In genomic region chr13:27334989-27335388, GRCm38 (mm10) we compare ENCODE assay signal across 35 mouse cellular contexts. TPM values are rescaled to one million over a fixed set of nuclear protein-coding genes. Genes with fewer than 3 reads are reported as not detected.
DNase-seq lines count a peak whose midpoint lies in the region; ATAC-seq and TF ChIP-seq lines count a peak whose summit lies in the region.
"Had no signal": no experiment of that assay in that cellular context is flagged by ENCODE, and none has a peak within 500 bp of the region (broad histone marks: within the 10 kb centered on the region; RNA-seq: fewer than 3 reads in every experiment).

No protein-coding gene starts in this region.

- no peak overlapping the region for H3K4me2 ChIP-seq in forebrain, embryonic 11.5 days (ENCODE audit: low read depth, low read length, severe bottlenecking)
- H3K4me2 ChIP-seq in forebrain, postnatal 0 days (ENCODE audit: low read depth) = no peak overlapping the region
- H3K4me2 ChIP-seq in midbrain, embryonic 12.5 days (replicated peaks) = no peak overlapping the region
- no peak overlapping the region for H3K4me2 ChIP-seq in midbrain, postnatal 0 days (ENCODE audit: low read depth, low read length, poor library complexity, severe bottlenecking)
- no peak overlapping the region for H3K4me2 ChIP-seq in forebrain, embryonic 12.5 days
- H3K4me2 ChIP-seq: embryonic facial prominence, embryonic 13.5 days; hindbrain, embryonic 15.5 days; intestine, embryonic 15.5 days; limb, embryonic 13.5 days; liver, embryonic 11.5 days; lung, embryonic 15.5 days; neural tube, embryonic 13.5 days had no signal

- H3K4me1 ChIP-seq in forebrain, embryonic 11.5 days (replicated peaks; ENCODE audit: control insufficient read depth, insufficient read depth, low read length) = no peaks in the 10 kb centered on the region
- no peaks in the 10 kb centered on the region for H3K4me1 ChIP-seq in forebrain, postnatal 0 days (ENCODE audit: insufficient read depth)
- no peaks in the 10 kb centered on the region for H3K4me1 ChIP-seq in midbrain, embryonic 12.5 days
- H3K4me1 ChIP-seq in midbrain, postnatal 0 days (ENCODE audit: insufficient read depth, low read length) = no peaks in the 10 kb centered on the region
- H3K4me1 ChIP-seq in forebrain, embryonic 12.5 days = no peaks in the 10 kb centered on the region
- H3K4me1 ChIP-seq: embryonic facial prominence, embryonic 13.5 days; hindbrain, embryonic 15.5 days; intestine, embryonic 15.5 days; limb, embryonic 13.5 days; lung, embryonic 15.5 days; neural tube, embryonic 13.5 days had no signal

- H3K27me3 ChIP-seq in forebrain, embryonic 11.5 days (ENCODE audit: control insufficient read depth, insufficient read depth, low read length) = no peaks in the 10 kb centered on the region
- no peaks in the 10 kb centered on the region for H3K27me3 ChIP-seq in forebrain, postnatal 0 days (ENCODE audit: insufficient read depth, low read length)
- no peaks in the 10 kb centered on the region for H3K27me3 ChIP-seq in midbrain, embryonic 12.5 days
- no peaks in the 10 kb centered on the region for H3K27me3 ChIP-seq in midbrain, postnatal 0 days (ENCODE audit: insufficient read depth, low read length)
- H3K27me3 ChIP-seq in forebrain, embryonic 12.5 days = peaks cover 9% of the 10 kb centered on the region; the same call in 1 of the 2 replicates
- H3K27me3 ChIP-seq: embryonic facial prominence, embryonic 13.5 days; hindbrain, embryonic 15.5 days; intestine, embryonic 15.5 days; limb, embryonic 13.5 days; lung, embryonic 15.5 days; neural tube, embryonic 13.5 days had no signal

- no peaks in the 10 kb centered on the region for H3K9me3 ChIP-seq in forebrain, embryonic 11.5 days (ENCODE audit: control insufficient read depth, low read length)
- no peaks in the 10 kb centered on the region for H3K9me3 ChIP-seq in forebrain, postnatal 0 days (ENCODE audit: low read length)
- H3K9me3 ChIP-seq in midbrain, embryonic 12.5 days = no peaks in the 10 kb centered on the region
- H3K9me3 ChIP-seq in midbrain, postnatal 0 days (ENCODE audit: low read length) = no peaks in the 10 kb centered on the region
- no peaks in the 10 kb centered on the region for H3K9me3 ChIP-seq in forebrain, embryonic 12.5 days
- H3K9me3 ChIP-seq: embryonic facial prominence, embryonic 13.5 days; hindbrain, embryonic 15.5 days; intestine, embryonic 15.5 days; limb, embryonic 13.5 days; lung, embryonic 15.5 days; neural tube, embryonic 13.5 days had no signal

- DNase-seq in forebrain, embryonic 11.5 days (ENCODE audit: low spot score) = peak; percentile 50
- no peak for DNase-seq in forebrain, postnatal 0 days
- DNase-seq in midbrain, postnatal 0 days (ENCODE audit: low spot score) = no peak
- DNase-seq in brain, embryonic 14.5 days (ENCODE audit: low read depth) = peak; percentile 73
- no peak for DNase-seq in heart, postnatal 10 days
- DNase-seq in urinary bladder, postnatal 4 days (ENCODE audit: low spot score in 2 of 2) = no peak
- DNase-seq: adrenal gland, postnatal 25 days; cerebellum, adult 18-20 months; cerebellum, postnatal 14 days; gastrocnemius, postnatal 10 days; kidney, adult 2 months; kidney, postnatal 4 days; thymus, adult 2 months; thymus, postnatal 36 days had no signal

- peak; percentile 94 for ATAC-seq in forebrain, embryonic 11.5 days (replicated peaks; ENCODE audit: low FRiP score)
- no peak for ATAC-seq in forebrain, postnatal 0 days
- ATAC-seq in midbrain, embryonic 12.5 days (ENCODE audit: low FRiP score, low read depth) = peak; percentile 85
- ATAC-seq in midbrain, postnatal 0 days (ENCODE audit: low FRiP score) = no peak
- peak; percentile 90 for ATAC-seq in forebrain, embryonic 12.5 days (ENCODE audit: low FRiP score)
- ATAC-seq: intestine, embryonic 15.5 days had no signal

- H3K4me3 ChIP-seq in forebrain, embryonic 11.5 days (ENCODE audit: low read depth, low read length) = no peak overlapping the region
- H3K4me3 ChIP-seq in forebrain, postnatal 0 days (ENCODE audit: low read depth, low read length) = no peak overlapping the region
- no peak overlapping the region for H3K4me3 ChIP-seq in midbrain, embryonic 12.5 days
- H3K4me3 ChIP-seq in midbrain, postnatal 0 days (ENCODE audit: low read depth, low read length) = no peak overlapping the region
- no peak overlapping the region for H3K4me3 ChIP-seq in forebrain, embryonic 12.5 days (replicated peaks)
- H3K4me3 ChIP-seq: embryonic facial prominence, embryonic 13.5 days; hindbrain, embryonic 15.5 days; intestine, embryonic 15.5 days; limb, embryonic 13.5 days; lung, embryonic 15.5 days; neural tube, embryonic 13.5 days had no signal

- no peak for TF ChIP-seq POLR2A in brain, embryonic 14.5 days (IDR thresholded peaks at IDR 0.05; ENCODE audit: borderline replicate concordance, extremely low read depth, insufficient read depth, insufficient read length, poor library complexity, severe bottlenecking)

- H3K36me3 ChIP-seq in forebrain, embryonic 11.5 days (ENCODE audit: control insufficient read depth, insufficient read depth, low read length) = no peaks in the 10 kb centered on the region
- H3K36me3 ChIP-seq in forebrain, postnatal 0 days (ENCODE audit: insufficient read depth) = no peaks in the 10 kb centered on the region
- H3K36me3 ChIP-seq in midbrain, embryonic 12.5 days = no peaks in the 10 kb centered on the region
- H3K36me3 ChIP-seq in midbrain, postnatal 0 days (ENCODE audit: insufficient read depth, low read length) = no peaks in the 10 kb centered on the region
- no peaks in the 10 kb centered on the region for H3K36me3 ChIP-seq in forebrain, embryonic 12.5 days (replicated peaks)
- H3K36me3 ChIP-seq: embryonic facial prominence, embryonic 13.5 days; hindbrain, embryonic 15.5 days; intestine, embryonic 15.5 days; limb, embryonic 13.5 days; lung, embryonic 15.5 days; neural tube, embryonic 13.5 days had no signal

- intact Hi-C loops in heart, postnatal 10 days (cut with DNase I) = no loop called here

- no peak overlapping the region for H3K27ac ChIP-seq in forebrain, embryonic 11.5 days (ENCODE audit: low read depth, low read length)
- H3K27ac ChIP-seq in forebrain, postnatal 0 days (ENCODE audit: low read depth, low read length) = no peak overlapping the region
- no peak overlapping the region for H3K27ac ChIP-seq in midbrain, embryonic 12.5 days (replicated peaks)
- no peak overlapping the region for H3K27ac ChIP-seq in midbrain, postnatal 0 days (ENCODE audit: low read depth, low read length)
- no peak overlapping the region for H3K27ac ChIP-seq in forebrain, embryonic 12.5 days
- H3K27ac ChIP-seq: embryonic facial prominence, embryonic 13.5 days; hindbrain, embryonic 15.5 days; intestine, embryonic 15.5 days; limb, embryonic 13.5 days; lung, embryonic 15.5 days; neural tube, embryonic 13.5 days had no signal

- 44% methylated on average over 1 of the region's 1 CpGs for whole genome bisulfite sequencing in forebrain, embryonic 11.5 days
- WGBS in forebrain, postnatal 0 days = 15% methylated on average over 1 of the region's 1 CpGs
- WGBS in midbrain, embryonic 12.5 days = 73% methylated on average over 1 of the region's 1 CpGs
- WGBS in midbrain, postnatal 0 days = 44% methylated on average over 1 of the region's 1 CpGs
- WGBS in forebrain, embryonic 12.5 days = 23% methylated on average over 1 of the region's 1 CpGs

- TF ChIP-seq CTCF in forebrain, postnatal 0 days (IDR thresholded peaks at IDR 0.05; ENCODE audit: low read depth) = no peak
- TF ChIP-seq CTCF in midbrain, postnatal 0 days (IDR thresholded peaks at IDR 0.05) = no peak
- TF ChIP-seq CTCF in brain, embryonic 14.5 days (IDR thresholded peaks at IDR 0.05; ENCODE audit: borderline replicate concordance, extremely low read depth, insufficient read depth, insufficient read length) = no peak

- H3K9ac ChIP-seq in forebrain, embryonic 11.5 days (ENCODE audit: low read length) = no peak overlapping the region
- H3K9ac ChIP-seq in forebrain, postnatal 0 days = no peak overlapping the region
- no peak overlapping the region for H3K9ac ChIP-seq in midbrain, embryonic 12.5 days (replicated peaks)
- H3K9ac ChIP-seq in midbrain, postnatal 0 days (replicated peaks; ENCODE audit: low read length, poor library complexity, severe bottlenecking) = no peak overlapping the region
- no peak overlapping the region for H3K9ac ChIP-seq in forebrain, embryonic 12.5 days
- H3K9ac ChIP-seq: embryonic facial prominence, embryonic 13.5 days; hindbrain, embryonic 15.5 days; intestine, embryonic 15.5 days; limb, embryonic 13.5 days; lung, embryonic 15.5 days; neural tube, embryonic 13.5 days had no signal

RNA-seq across cellular contexts. Expression of gene Prl8a2, which starts 10.5 kb away (rescaled TPM):
- not detected in 2 replicates for polyA plus RNA-seq in forebrain, embryonic 11.5 days (2014; fragmentation: Nextera tagmentation; extraction: Ambion mirVana)
- total RNA-seq in forebrain, postnatal 0 days (2014; rRNA removed) = not detected in 2 replicates
- polyA plus RNA-seq in forebrain, postnatal 0 days (2015; fragmentation: Nextera tagmentation; extraction: Ambion mirVana) = not detected in 2 replicates
- polyA plus RNA-seq in midbrain, embryonic 12.5 days (2016; fragmentation: Nextera tagmentation; extraction: Ambion mirVana) = not detected in 2 replicates
- total RNA-seq in midbrain, postnatal 0 days (2014; rRNA removed) = not detected in 2 replicates
- not detected in 2 replicates for polyA plus RNA-seq in midbrain, postnatal 0 days (2015; fragmentation: Nextera tagmentation; extraction: Ambion mirVana)
- polyA plus RNA-seq in brain, embryonic 14.5 days (2012; rRNA removed) = 0.13 TPM in 1 of 2 replicates, not detected in the other
- polyA plus RNA-seq in forebrain, embryonic 12.5 days (2016; fragmentation: Nextera tagmentation; extraction: Ambion mirVana) = 0.22 TPM in 1 of 2 replicates, not detected in the other
- total RNA-seq in heart, postnatal 10 days (2021) = not detected
- total RNA-seq: gastrocnemius, postnatal 10 days; granulocyte monocyte progenitor cell, adult 5-6 weeks; heart, postnatal 25 days; layer of hippocampus, adult 8-10 months; layer of hippocampus, postnatal 25 days; left cerebral cortex, adult 8-10 months; left cerebral cortex, postnatal 36 days; megakaryocyte, adult 5-6 weeks had no signal
- polyA plus RNA-seq: cortical plate, adult 2 months; embryonic facial prominence, embryonic 13.5 days; heart, embryonic 14.5 days; hindbrain, embryonic 15.5 days; intestine, embryonic 15.5 days; kidney, adult 2 months; kidney, embryonic 16.5 days; liver, embryonic 11.5 days; liver, embryonic 16.5 days; lung, embryonic 15.5 days; neural tube, embryonic 13.5 days; thymus, adult 2 months had no signal

RNA-seq across cellular contexts. Expression of gene Prl6a1, which starts 22.6 kb away (rescaled TPM):
- not detected in 2 replicates for polyA plus RNA-seq in forebrain, embryonic 11.5 days (2014; fragmentation: Nextera tagmentation; extraction: Ambion mirVana)
- not detected in 2 replicates for total RNA-seq in forebrain, postnatal 0 days (2014; rRNA removed)
- not detected in 2 replicates for polyA plus RNA-seq in forebrain, postnatal 0 days (2015; fragmentation: Nextera tagmentation; extraction: Ambion mirVana)
- polyA plus RNA-seq in midbrain, embryonic 12.5 days (2016; fragmentation: Nextera tagmentation; extraction: Ambion mirVana) = not detected in 2 replicates
- not detected in 2 replicates for total RNA-seq in midbrain, postnatal 0 days (2014; rRNA removed)
- polyA plus RNA-seq in midbrain, postnatal 0 days (2015; fragmentation: Nextera tagmentation; extraction: Ambion mirVana) = not detected in 2 replicates
- polyA plus RNA-seq in brain, embryonic 14.5 days (2012; rRNA removed) = 0.14 TPM in 1 of 2 replicates, not detected in the other
- polyA plus RNA-seq in forebrain, embryonic 12.5 days (2016; fragmentation: Nextera tagmentation; extraction: Ambion mirVana) = not detected in 2 replicates
- total RNA-seq in heart, postnatal 10 days (2021) = not detected
- total RNA-seq: adrenal gland, adult 18-20 months; adrenal gland, postnatal 25 days; gastrocnemius, postnatal 10 days; granulocyte monocyte progenitor cell, adult 5-6 weeks; heart, postnatal 25 days; layer of hippocampus, adult 8-10 months; layer of hippocampus, postnatal 25 days; left cerebral cortex, adult 8-10 months; left cerebral cortex, postnatal 36 days; megakaryocyte, adult 5-6 weeks had no signal
- polyA plus RNA-seq: cortical plate, adult 2 months; embryonic facial prominence, embryonic 13.5 days; heart, embryonic 14.5 days; hindbrain, embryonic 15.5 days; kidney, adult 2 months; kidney, embryonic 16.5 days; limb, embryonic 13.5 days; liver, embryonic 11.5 days; liver, embryonic 16.5 days; lung, embryonic 15.5 days; neural tube, embryonic 13.5 days; thymus, adult 2 months had no signal

RNA-seq across cellular contexts. Expression of gene Prl2b1, which starts 55.7 kb away (rescaled TPM):
- not detected in 2 replicates for polyA plus RNA-seq in forebrain, embryonic 11.5 days (2014; fragmentation: Nextera tagmentation; extraction: Ambion mirVana)
- not detected in 2 replicates for total RNA-seq in forebrain, postnatal 0 days (2014; rRNA removed)
- not detected in 2 replicates for polyA plus RNA-seq in forebrain, postnatal 0 days (2015; fragmentation: Nextera tagmentation; extraction: Ambion mirVana)
- not detected in 2 replicates for polyA plus RNA-seq in midbrain, embryonic 12.5 days (2016; fragmentation: Nextera tagmentation; extraction: Ambion mirVana)
- not detected in 2 replicates for total RNA-seq in midbrain, postnatal 0 days (2014; rRNA removed)
- polyA plus RNA-seq in midbrain, postnatal 0 days (2015; fragmentation: Nextera tagmentation; extraction: Ambion mirVana) = not detected in 2 replicates
- polyA plus RNA-seq in brain, embryonic 14.5 days (2012; rRNA removed) = 0.19 and 1.3 TPM in 2 replicates
- polyA plus RNA-seq in forebrain, embryonic 12.5 days (2016; fragmentation: Nextera tagmentation; extraction: Ambion mirVana) = not detected in 2 replicates
- not detected for total RNA-seq in heart, postnatal 10 days (2021)
- total RNA-seq: adrenal gland, adult 18-20 months; adrenal gland, postnatal 25 days; gastrocnemius, postnatal 10 days; granulocyte monocyte progenitor cell, adult 5-6 weeks; heart, postnatal 25 days; layer of hippocampus, adult 8-10 months; layer of hippocampus, postnatal 25 days; left cerebral cortex, adult 8-10 months; left cerebral cortex, postnatal 36 days; megakaryocyte, adult 5-6 weeks had no signal
- polyA plus RNA-seq: cortical plate, adult 2 months; embryonic facial prominence, embryonic 13.5 days; heart, embryonic 14.5 days; hindbrain, embryonic 15.5 days; intestine, embryonic 15.5 days; kidney, adult 2 months; kidney, embryonic 16.5 days; limb, embryonic 13.5 days; liver, embryonic 11.5 days; liver, embryonic 16.5 days; lung, embryonic 15.5 days; neural tube, embryonic 13.5 days; thymus, adult 2 months had no signal

Comparison
In these comparisons a context has a peak if more than half of its experiments do, and no peak if none do; other contexts are left out.
1. ATAC-seq: peak in forebrain, embryonic 11.5 days (single experiment), midbrain, embryonic 12.5 days (single experiment) and forebrain, embryonic 12.5 days (single experiment); none in forebrain, postnatal 0 days (single experiment) and midbrain, postnatal 0 days (single experiment).
2. DNase-seq: peak in forebrain, embryonic 11.5 days (single experiment) and brain, embryonic 14.5 days (single experiment); none in forebrain, postnatal 0 days (single experiment), midbrain, postnatal 0 days (single experiment), heart, postnatal 10 days (0 of 2) and urinary bladder, postnatal 4 days (0 of 2).